Mouse (Mus musculus) T-cell, adult 2 months (primary cell): Measurements from ENCODE around the gene Apol6.

Source experiments
- DNase-seq: peaks from one replicate; pipeline ENCODE4 v3.0.0; 2022; ENCODE audit warnings: low spot score

The Apol6 gene

GRCm38 (mm10) chr15:77044597-77045320, at the start of gene Apol6:
TSS of gene Apol6 (plus strand) at chr15:77044729.
- no peak for DNase-seq

GRCm38 (mm10) chr15:76998048-76998447, 46.5 kb upstream of the Apol6 start:
- no peak for DNase-seq

- no peak for DNase-seq
Measured at GRCm38 (mm10) chr15:76998878-76999588, 45.5 kb upstream of the Apol6 start.

- DNase-seq = no peak
Measured at GRCm38 (mm10) chr15:77003173-77003867, 41.2 kb upstream of the Apol6 start.

GRCm38 (mm10) chr15:77003868-77004215, 40.7 kb upstream of the Apol6 start:
- no peak for DNase-seq

- no peak for DNase-seq
Measured at GRCm38 (mm10) chr15:77008851-77009250, 35.7 kb upstream of the Apol6 start.

- no peak for DNase-seq
Measured at GRCm38 (mm10) chr15:77013753-77014241, 30.7 kb upstream of the Apol6 start.

GRCm38 (mm10) chr15:77014431-77014830, 30.1 kb upstream of the Apol6 start:
- no peak for DNase-seq

GRCm38 (mm10) chr15:77014985-77015384, 29.5 kb upstream of the Apol6 start:
- DNase-seq = no peak

GRCm38 (mm10) chr15:77016509-77016908, 28.0 kb upstream of the Apol6 start:
- no peak for DNase-seq

GRCm38 (mm10) chr15:77017897-77018296, 26.6 kb upstream of the Apol6 start:
- no peak for DNase-seq

GRCm38 (mm10) chr15:77018740-77019340, 25.7 kb upstream of the Apol6 start:
- DNase-seq = no peak

- DNase-seq = no peak
Measured at GRCm38 (mm10) chr15:77019533-77019932, 25.0 kb upstream of the Apol6 start.

- no peak for DNase-seq
Measured at GRCm38 (mm10) chr15:77020136-77020535, 24.4 kb upstream of the Apol6 start.

GRCm38 (mm10) chr15:77021056-77021455, 23.5 kb upstream of the Apol6 start:
- DNase-seq = no peak

- DNase-seq = no peak
Measured at GRCm38 (mm10) chr15:77021851-77022250, 22.7 kb upstream of the Apol6 start.

GRCm38 (mm10) chr15:77022401-77022957, 22.1 kb upstream of the Apol6 start:
- DNase-seq = no peak

GRCm38 (mm10) chr15:77025884-77026583, 18.5 kb upstream of the Apol6 start:
- DNase-seq = no peak

- DNase-seq = no peak
Measured at GRCm38 (mm10) chr15:77027117-77027516, 17.4 kb upstream of the Apol6 start.

GRCm38 (mm10) chr15:77027675-77028074, 16.9 kb upstream of the Apol6 start:
- no peak for DNase-seq

GRCm38 (mm10) chr15:77029331-77029991, 15.1 kb upstream of the Apol6 start:
- peak; percentile 2 for DNase-seq
